Mouse (Mus musculus): ENCODE results near the gene Zfp512b. TPM values are rescaled to one million over a fixed set of nuclear protein-coding genes. Genes with fewer than 3 reads are reported as not detected.

The Zfp512b gene
- polyA plus RNA-seq, 1 experiment from 2014 or later = 10.5 TPM

DNA sequence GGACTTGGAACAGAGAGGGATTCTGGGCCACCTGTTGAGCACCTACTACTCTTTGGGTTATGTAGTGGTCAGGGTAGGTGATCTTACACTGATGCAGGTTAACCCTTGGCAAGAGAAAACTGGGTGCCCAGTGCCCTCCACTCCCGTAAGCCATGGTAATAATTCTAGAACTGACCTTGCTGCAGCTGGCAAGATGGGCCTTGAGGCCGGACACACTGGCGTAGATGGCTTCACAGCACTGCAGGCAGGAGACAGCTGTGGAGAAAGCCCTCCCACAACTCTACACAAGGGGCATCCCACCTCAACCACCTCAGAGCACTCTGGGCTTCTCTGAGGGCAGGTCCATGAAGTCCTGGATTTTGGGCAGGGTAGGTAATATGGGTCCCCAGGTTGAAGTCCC lies 6.5 kb downstream of the Zfp512b start:
- H3K9me3 ChIP-seq (ENCODE audit: low read length) = no peaks in the 10 kb centered on the region
- no peak for ATAC-seq
- TF ChIP-seq EP300 (IDR thresholded peaks at IDR 0.05; ENCODE audit: low read depth) (no peak), CTCF (IDR thresholded peaks at IDR 0.05; ENCODE audit: low read depth) (no peak)
- H3K36me3 ChIP-seq (replicated peaks; ENCODE audit: insufficient read depth, low read length) = peaks cover 46% of the 10 kb centered on the region
- peak; percentile 8 for DNase-seq
- no peaks in the 10 kb centered on the region for H3K27me3 ChIP-seq (ENCODE audit: insufficient read depth, low read length)
- H3K4me2 ChIP-seq (ENCODE audit: low read depth, low read length) = no peak overlapping the region
- 87% methylated on average over 3 of the region's 3 CpGs for WGBS (ENCODE audit: insufficient replicate concordance)
- H3K27ac ChIP-seq (ENCODE audit: low read depth) = no peak overlapping the region
- peaks cover 15% of the 10 kb centered on the region for H3K4me1 ChIP-seq (ENCODE audit: insufficient read depth)
- H3K9ac ChIP-seq (replicated peaks) = no peak overlapping the region
- no peak overlapping the region for H3K4me3 ChIP-seq (ENCODE audit: low read depth, low read length)

DNA sequence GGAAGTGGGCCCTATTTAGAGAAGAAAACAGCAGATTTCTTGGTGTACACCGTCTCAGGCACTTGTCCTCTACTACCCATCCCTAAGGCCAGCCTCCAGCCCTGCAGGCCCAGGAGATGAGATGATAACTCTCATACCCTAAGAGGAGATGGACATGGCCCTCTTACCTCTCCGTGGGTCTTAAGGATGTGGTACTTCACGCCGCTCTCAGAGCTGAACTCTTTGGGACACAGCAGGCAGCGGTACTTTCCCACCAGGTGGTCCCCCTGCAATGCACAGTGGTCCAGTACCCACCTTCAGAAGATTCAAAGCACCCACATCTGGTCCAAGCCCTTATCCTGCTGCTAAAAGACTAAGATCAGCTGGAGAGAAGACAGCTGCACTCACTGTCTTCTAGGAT lies 7.1 kb downstream of the Zfp512b start:
- no peaks in the 10 kb centered on the region for H3K27me3 ChIP-seq (ENCODE audit: insufficient read depth, low read length)
- peaks cover 46% of the 10 kb centered on the region for H3K36me3 ChIP-seq (replicated peaks; ENCODE audit: insufficient read depth, low read length)
- ATAC-seq (no peak), DNase-seq (no peak)
- H3K4me2 ChIP-seq (ENCODE audit: low read depth, low read length) = no peak overlapping the region
- 84% methylated on average over 5 of the region's 5 CpGs for WGBS (ENCODE audit: insufficient replicate concordance)
- H3K9me3 ChIP-seq (ENCODE audit: low read length) = no peaks in the 10 kb centered on the region
- TF ChIP-seq CTCF (IDR thresholded peaks at IDR 0.05; ENCODE audit: low read depth) (no peak), EP300 (IDR thresholded peaks at IDR 0.05; ENCODE audit: low read depth) (no peak)
- H3K4me1 ChIP-seq (ENCODE audit: insufficient read depth) = peaks cover 15% of the 10 kb centered on the region
- H3K27ac ChIP-seq (ENCODE audit: low read depth) = no peak overlapping the region
- no peak overlapping the region for H3K9ac ChIP-seq (replicated peaks)
- no peak overlapping the region for H3K4me3 ChIP-seq (ENCODE audit: low read depth, low read length)

- Histone ChIP-seq H3K36me3 (replicated peaks; ENCODE audit: insufficient read depth, low read length) (peaks cover 42% of the 10 kb centered on the region), H3K9me3 (ENCODE audit: low read length) (no peaks in the 10 kb centered on the region), H3K9ac (replicated peaks) (no peak within 1 kb of the TSS; the same call in 1 of the 2 replicates), H3K27me3 (ENCODE audit: insufficient read depth, low read length) (no peaks in the 10 kb centered on the region), H3K27ac (ENCODE audit: low read depth) (no peak within 1 kb of the TSS; the same call in 1 of the 2 replicates), H3K4me3 (ENCODE audit: low read depth, low read length) (no peak within 1 kb of the TSS), H3K4me1 (ENCODE audit: insufficient read depth) (peaks cover 24% of the 10 kb centered on the region), H3K4me2 (ENCODE audit: low read depth, low read length) (no peak within 1 kb of the TSS)
- TF ChIP-seq EP300 (IDR thresholded peaks at IDR 0.05; ENCODE audit: low read depth) = no peak
- no peak for TF ChIP-seq CTCF (IDR thresholded peaks at IDR 0.05; ENCODE audit: low read depth)
- no peak for ATAC-seq
- WGBS (ENCODE audit: insufficient replicate concordance) = 83% methylated on average over 4 of the region's 4 CpGs
- DNase-seq = peak; percentile 12
Observed at GRCm38 (mm10) chr2:181584411-181584942, 8.1 kb downstream of the Zfp512b start, which contains the start of gene Uckl1. Gene Uckl1, minus strand, starts transcription at chr2:181584892.

- WGBS (ENCODE audit: insufficient replicate concordance) = 79% methylated on average over 3 of the region's 3 CpGs
- TF ChIP-seq EP300 (IDR thresholded peaks at IDR 0.05; ENCODE audit: low read depth) (no peak), CTCF (IDR thresholded peaks at IDR 0.05; ENCODE audit: low read depth) (no peak)
- DNase-seq = peak; percentile 8
Observed at GRCm38 (mm10) chr2:181583460-181584257, 8.9 kb downstream of the Zfp512b start.

DNA sequence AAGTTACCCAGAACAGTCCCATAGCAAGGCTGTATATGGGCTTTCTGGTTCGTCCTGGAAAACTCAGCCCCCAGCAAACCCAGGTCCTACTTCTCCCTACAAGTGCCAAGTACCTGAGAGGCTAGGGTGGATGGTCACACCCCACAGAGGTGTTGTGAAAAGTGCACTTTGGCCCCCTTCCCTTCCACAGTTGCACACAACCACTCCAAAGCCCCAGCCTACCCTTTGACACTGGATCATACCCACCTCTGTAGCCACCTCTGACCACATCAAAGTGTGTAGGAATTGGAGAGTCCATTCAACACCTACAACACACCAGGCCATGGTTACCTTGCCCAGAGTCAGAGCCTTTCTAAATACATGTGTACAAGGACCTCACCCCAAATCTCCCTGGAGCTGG lies 9.7 kb downstream of the Zfp512b start:
- no peaks in the 10 kb centered on the region for H3K9me3 ChIP-seq (ENCODE audit: low read length)
- no peak overlapping the region for H3K4me2 ChIP-seq (ENCODE audit: low read depth, low read length)
- H3K4me3 ChIP-seq (ENCODE audit: low read depth, low read length) = no peak overlapping the region
- H3K27ac ChIP-seq (ENCODE audit: low read depth) = peak overlapping the region; percentile 66
- no peak overlapping the region for H3K9ac ChIP-seq (replicated peaks)
- WGBS (ENCODE audit: insufficient replicate concordance) = 81% methylated on average over 1 of the region's 1 CpGs
- no peaks in the 10 kb centered on the region for H3K27me3 ChIP-seq (ENCODE audit: insufficient read depth, low read length)
- peaks cover 39% of the 10 kb centered on the region for H3K4me1 ChIP-seq (ENCODE audit: insufficient read depth)
- H3K36me3 ChIP-seq (replicated peaks; ENCODE audit: insufficient read depth, low read length) = peaks cover 32% of the 10 kb centered on the region
- DNase-seq = peak; percentile 54
- ATAC-seq = peak; percentile 48
- no peak for TF ChIP-seq EP300 (IDR thresholded peaks at IDR 0.05; ENCODE audit: low read depth)
- TF ChIP-seq CTCF (IDR thresholded peaks at IDR 0.05; ENCODE audit: low read depth) = no peak

More at GRCm38 (mm10) chr2:181583460-181584257, 8.9 kb downstream of the Zfp512b start:
- no peak overlapping the region; the same call in 1 of the 2 replicates for H3K9ac ChIP-seq (replicated peaks)
- H3K27ac ChIP-seq (ENCODE audit: low read depth) = peak overlapping the region; percentile 66
- H3K36me3 ChIP-seq (replicated peaks; ENCODE audit: insufficient read depth, low read length) = peaks cover 39% of the 10 kb centered on the region
- ATAC-seq = no peak
- no peak overlapping the region for H3K4me2 ChIP-seq (ENCODE audit: low read depth, low read length)
- H3K4me1 ChIP-seq (ENCODE audit: insufficient read depth) = peaks cover 32% of the 10 kb centered on the region
- H3K4me3 ChIP-seq (ENCODE audit: low read depth, low read length) = no peak overlapping the region
- no peaks in the 10 kb centered on the region for H3K27me3 ChIP-seq (ENCODE audit: insufficient read depth, low read length)
- no peaks in the 10 kb centered on the region for H3K9me3 ChIP-seq (ENCODE audit: low read length)

DNA sequence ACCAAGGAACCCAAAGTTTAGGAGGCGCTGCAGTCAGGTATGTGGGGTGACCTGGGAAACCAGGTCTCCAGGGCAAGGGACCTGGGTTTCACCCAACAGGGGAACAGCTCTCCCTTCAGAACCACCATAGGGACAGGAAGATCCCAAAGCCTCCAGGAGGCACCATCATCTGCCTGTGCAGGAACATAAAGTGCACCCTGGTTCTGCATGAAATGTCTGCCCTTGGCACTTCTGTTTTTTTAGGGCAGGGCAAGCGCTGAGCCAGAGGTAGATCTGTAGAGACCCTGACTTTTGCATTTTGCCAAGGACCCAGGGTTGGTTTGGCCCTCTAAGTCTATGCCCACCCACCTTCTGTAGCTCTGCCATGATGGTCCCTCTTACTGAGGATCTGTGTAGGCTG lies 10.2 kb downstream of the Zfp512b start:
- TF ChIP-seq CTCF (IDR thresholded peaks at IDR 0.05; ENCODE audit: low read depth) (no peak), EP300 (IDR thresholded peaks at IDR 0.05; ENCODE audit: low read depth) (no peak)
- H3K4me2 ChIP-seq (ENCODE audit: low read depth, low read length) = peak overlapping the region; percentile 98; the same call in 1 of the 2 replicates
- H3K9ac ChIP-seq (replicated peaks) = no peak overlapping the region
- no peaks in the 10 kb centered on the region for H3K9me3 ChIP-seq (ENCODE audit: low read length)
- 79% methylated on average over 2 of the region's 2 CpGs for WGBS (ENCODE audit: insufficient replicate concordance)
- H3K27me3 ChIP-seq (ENCODE audit: insufficient read depth, low read length) = no peaks in the 10 kb centered on the region
- peak; percentile 13 for DNase-seq
- peak overlapping the region; percentile 95; the same call in 1 of the 2 replicates for H3K4me3 ChIP-seq (ENCODE audit: low read depth, low read length)
- no peak for ATAC-seq
- peak overlapping the region; percentile 66 for H3K27ac ChIP-seq (ENCODE audit: low read depth)
- peaks cover 43% of the 10 kb centered on the region for H3K4me1 ChIP-seq (ENCODE audit: insufficient read depth)
- peaks cover 28% of the 10 kb centered on the region for H3K36me3 ChIP-seq (replicated peaks; ENCODE audit: insufficient read depth, low read length)

All from liver, postnatal 0 days (tissue).